Mouse (Mus musculus) left cerebral cortex, postnatal 14 days (tissue): ENCODE measurements around the gene Alg5. TPM values are rescaled to one million over a fixed set of nuclear protein-coding genes. Genes with fewer than 3 reads are reported as not detected.

Source experiments
- DNase-seq, 2 experiments: peaks; one replicate each; pipeline ENCODE4 v3.0.0; 2021 to 2022; ENCODE audit warnings: low spot score in 2 of 2, mixed read lengths in 1 of 2
- intact Hi-C: fragments of 180-260 bp; cut with DNase I; formaldehyde crosslinking; loops from one replicate; pipeline ENCODE4 v1.15.1; 2025
- total RNA-seq, 2 experiments: library from RNA; stranded (reverse); gene quantifications; 2 replicates each; pipeline ENCODE4 v1.2.3; 2021

Gene Alg5
- total RNA-seq, 2 experiments from 2014 or later: 20.2 to 21.0 TPM

DNA sequence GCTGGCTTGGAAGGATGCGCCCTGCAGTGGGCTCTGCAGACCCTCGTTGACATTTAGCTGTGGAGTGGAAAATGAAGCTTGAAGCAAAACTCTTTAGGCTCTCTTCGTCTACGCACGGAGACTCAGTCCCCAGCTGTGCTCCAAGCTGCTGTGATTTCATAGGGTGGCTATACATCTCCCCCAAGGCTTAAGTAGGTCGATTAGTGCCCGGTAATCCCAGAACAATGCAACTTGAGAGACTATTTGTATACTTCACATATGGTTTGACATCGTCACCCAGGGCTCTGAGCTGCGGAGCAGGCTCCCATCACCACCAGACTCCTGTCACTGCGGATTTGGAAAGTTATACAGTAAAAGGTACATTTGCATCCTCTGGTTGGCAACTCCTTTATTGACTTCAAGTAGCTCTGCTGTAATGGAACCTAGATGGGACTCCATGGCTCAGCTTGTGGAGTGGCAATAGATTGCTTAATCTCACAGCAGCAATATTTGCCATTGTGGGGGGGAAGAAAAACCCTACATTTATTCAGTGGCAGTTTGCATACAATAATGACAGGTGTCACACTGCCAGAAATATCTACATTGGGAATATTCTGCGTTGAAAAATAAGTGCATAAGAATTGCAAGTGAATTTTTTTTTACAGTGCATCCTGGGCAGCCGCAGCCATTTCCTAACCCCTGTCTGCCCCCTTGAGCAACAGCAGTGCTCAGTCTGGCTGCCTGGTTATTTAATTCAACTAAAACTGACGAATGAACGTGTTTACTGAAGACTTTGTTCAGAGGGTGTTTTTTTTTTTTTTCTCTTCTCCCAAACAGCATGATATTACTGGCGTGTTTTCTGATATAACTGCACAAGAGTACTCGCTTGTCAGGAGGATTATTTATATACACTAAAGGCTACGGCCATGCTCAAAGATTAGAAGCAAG lies 34.3 kb downstream of the Alg5 start:
- no peak for DNase-seq
- intact Hi-C loops: no loop called here

DNA sequence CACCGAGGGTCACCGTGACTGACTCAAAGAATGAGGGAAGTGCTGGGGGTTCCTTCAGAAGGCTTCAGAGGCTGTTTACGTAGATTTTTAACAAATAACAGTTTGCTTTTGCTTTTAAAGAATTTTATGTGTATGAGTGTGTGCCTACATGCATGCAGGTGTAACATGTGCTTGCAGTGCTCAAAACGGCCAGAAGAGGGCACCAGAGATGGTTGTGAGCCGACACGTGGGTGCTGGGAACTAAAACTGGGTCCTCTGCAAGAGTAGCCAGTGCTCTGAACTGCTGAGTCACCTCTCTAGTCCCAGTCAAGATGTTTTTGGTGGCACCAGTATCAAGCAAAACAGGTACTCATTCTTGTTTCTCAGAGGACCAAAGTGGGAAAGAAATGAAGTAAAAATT lies 38.3 kb downstream of the Alg5 start:
- no peak for DNase-seq
- intact Hi-C loops: no loop called here

DNA sequence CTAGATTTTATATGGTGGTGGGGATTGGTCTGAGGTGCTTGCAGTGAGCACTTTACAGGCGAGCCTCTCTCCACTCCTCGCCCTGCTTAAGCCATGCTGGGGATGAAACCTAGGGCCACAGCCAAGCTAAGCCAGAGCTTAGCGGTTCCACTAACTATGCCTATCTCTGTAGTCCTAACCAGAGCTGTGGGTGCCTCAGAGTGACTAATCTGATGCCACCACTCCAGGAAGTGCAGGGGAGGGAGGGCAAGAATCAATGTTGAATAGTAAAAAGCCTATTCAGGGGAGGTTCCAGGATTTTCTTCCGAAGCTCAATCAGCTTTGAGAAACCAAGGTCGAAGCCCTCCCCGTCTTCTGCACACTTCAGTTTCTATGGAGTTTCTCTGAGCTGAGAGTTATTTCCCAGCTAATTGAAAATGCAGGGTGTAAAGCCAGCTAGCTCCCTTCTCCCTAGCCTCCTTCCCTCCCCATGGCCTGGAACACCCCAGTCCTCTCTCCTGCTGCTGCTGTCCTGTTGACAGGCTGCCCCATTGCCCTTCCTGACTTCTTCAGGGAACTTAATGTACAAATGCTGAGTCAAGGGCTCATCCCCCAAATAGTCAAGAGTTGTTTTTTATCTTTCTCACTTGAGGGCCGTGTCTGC lies 40.8 kb downstream of the Alg5 start:
- no peak for DNase-seq
- intact Hi-C loops: no loop called here

DNA sequence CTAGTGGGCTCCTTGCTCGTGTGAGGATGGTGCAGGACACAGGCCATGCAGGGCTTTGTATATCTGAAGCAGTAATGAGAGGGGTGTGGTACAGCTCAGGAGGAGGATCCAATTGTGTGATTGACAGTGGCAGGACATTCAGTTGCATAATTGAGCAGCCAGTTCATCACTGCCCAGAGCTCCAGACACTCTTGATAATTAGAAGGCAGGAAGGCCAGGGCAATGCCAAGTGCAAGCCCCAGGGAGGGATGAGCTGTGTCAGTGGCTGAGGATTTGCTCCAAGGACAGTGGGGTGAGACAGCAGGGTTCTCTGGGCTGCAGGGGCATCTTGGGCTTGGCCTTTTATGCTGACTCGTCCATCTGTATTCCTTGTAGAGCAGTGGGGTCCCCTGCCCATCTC lies 55.3 kb downstream of the Alg5 start:
- intact Hi-C loops: no loop called here
- no peak for DNase-seq

DNA sequence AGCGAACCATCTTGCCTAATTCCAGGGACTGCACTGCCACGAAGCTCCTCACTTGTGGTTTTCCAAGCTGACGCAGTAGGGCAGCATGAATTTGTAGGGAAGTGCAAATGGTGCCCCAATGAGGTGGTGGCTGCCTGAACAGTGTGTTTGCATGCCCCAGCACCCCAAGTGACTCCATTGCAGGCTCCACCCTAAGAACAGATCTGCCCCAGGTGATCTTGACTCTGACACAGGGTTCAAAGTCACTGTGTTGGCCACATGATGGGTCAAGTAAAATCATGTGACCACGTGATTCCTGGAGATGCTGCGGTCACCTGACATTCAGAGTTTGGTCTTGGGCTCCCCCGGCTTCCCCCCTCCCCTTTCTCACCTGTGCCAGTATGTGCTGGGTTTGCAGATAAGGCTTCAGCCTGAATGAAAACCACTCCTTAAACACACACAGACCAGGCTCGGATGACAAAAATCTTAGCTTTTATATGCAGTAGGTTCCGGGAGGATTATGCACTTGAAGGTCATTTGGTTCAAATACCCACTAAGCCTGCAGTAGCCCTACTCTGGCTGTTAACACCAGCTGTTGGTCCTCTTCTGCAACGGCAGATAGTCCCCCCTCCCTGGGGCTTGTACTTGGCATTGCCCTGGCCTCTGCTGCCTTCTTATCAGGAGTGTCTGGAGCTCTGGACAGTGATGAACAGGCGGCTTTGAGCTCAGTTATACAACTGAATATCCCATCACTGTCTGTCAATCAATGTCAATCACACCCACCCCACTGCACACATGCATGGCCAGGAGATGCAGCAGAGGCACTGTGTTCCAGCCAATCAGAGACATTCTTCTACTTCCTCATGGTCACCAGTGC lies 56.7 kb downstream of the Alg5 start:
- intact Hi-C loops: no loop called here
- no peak for DNase-seq

DNA sequence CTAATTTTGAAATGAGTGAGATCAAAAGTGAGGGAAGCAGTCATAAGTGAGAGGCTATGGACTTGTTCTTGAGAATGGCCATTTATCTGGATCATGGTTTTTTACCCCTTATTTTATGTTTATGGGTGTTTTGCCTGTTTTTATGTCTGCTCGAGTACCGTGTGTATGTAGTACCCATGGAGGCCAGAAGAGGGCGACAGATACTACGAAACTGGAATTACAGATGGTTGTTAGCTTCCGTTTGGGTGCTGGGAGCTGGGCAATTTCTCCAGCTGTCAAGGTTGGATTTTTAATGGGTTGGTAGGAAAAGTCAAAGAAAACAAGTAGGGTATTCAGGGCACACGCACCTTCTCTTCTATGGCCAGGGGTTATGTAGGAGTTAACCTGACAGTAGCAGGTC lies 58.4 kb downstream of the Alg5 start:
- no peak for DNase-seq
- intact Hi-C loops: no loop called here

DNA sequence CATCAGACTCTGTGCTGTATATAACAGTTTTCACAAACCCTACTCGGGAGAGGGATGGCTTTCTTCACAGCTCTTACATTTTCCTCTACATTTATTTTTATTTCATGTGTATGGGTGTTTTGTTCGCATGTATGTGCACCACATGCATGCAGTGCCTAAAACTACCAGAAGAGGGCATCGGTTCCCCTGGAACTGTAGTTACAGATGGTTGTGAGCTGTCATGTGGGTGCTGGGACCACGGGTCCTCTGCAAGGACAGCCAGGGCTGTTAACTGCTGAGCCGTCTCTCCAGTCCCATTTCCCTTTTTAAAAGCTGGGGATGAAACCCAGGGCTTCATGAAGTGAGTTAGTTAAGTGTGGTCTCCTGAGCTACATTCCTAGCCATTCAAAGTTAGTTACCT lies 60.0 kb downstream of the Alg5 start:
- intact Hi-C loops: loop anchor here (5.0 kb wide), 1 partner anchor 58 kb away; the partner anchor contains the start of genes Alg5 and Exosc8

DNA sequence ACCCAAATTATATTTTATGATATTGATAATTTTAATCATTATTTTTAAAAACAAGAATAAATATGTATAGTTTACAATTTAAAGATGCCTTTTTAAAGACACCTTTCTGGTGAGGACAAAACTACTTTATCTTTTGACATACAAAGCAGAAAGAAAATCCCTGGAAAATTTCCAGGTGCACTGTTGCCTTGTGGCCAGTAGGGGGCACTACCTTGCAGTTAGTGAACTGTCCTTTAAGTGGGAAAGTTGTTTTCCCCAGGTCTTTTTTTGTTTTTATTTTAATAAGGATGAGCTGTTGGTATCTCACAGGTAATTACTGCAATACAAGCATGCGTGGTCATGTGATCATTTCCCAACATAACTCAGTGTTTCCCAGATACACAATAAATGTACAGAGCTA lies 60.5 kb downstream of the Alg5 start:
- peak in 1 of 2 experiments; percentile 25 for DNase-seq
- intact Hi-C loops: loop anchor here (5.0 kb wide), 1 partner anchor 59 kb away; the partner anchor contains the start of genes Alg5 and Exosc8

More for the DNA sequence above, 60.0 kb downstream of the Alg5 start:
- DNase-seq: no peak

DNA sequence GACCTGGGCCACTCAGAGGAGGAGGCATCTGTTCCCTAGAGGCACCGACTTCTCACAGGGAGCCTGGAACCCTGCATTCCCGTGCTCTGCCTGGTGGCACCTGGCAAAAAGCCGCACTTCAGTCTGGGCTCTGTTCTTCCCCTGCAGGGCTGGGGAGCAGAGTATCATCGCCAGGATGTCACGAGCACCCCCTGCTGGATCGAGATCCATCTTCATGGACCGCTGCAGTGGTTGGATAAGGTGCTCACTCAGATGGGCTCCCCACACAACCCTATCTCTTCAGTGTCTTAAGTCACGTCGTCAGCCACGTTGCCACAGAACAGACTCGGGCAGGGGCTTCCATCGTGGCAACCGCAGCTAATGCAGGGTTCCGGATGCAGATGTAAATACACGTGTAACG lies 61.9 kb downstream of the Alg5 start:
- peak; percentile 58 to 68 for DNase-seq
- intact Hi-C loops: loop anchor here (5.0 kb wide), 1 partner anchor 60 kb away; the partner anchor contains the start of genes Alg5 and Exosc8

Other genes with a start within 250 kb of the Alg5 start
- gene Supt20, start 42.7 kb upstream of the Alg5 start, total RNA-seq: 10 to 100 TPM; 37.6 to 43.5 TPM
- gene Gm21958, start 21.2 kb upstream of the Alg5 start, total RNA-seq: not detected
- gene Exosc8, start 146 bp upstream of the Alg5 start, total RNA-seq: 10 to 100 TPM; 24.4 to 33.0 TPM
- 1 to 10 TPM; 6.1 to 6.2 TPM for gene Smad9, start 20.0 kb downstream of the Alg5 start, total RNA-seq
- gene Rfxap, start 72.3 kb downstream of the Alg5 start, total RNA-seq: 10 to 100 TPM; 52.8 to 53.6 TPM
- gene Sertm1, start 180.3 kb downstream of the Alg5 start, total RNA-seq: 10 to 100 TPM; 29.0 to 39.8 TPM